Mouse (Mus musculus) liver, postnatal 0 days (tissue): ENCODE results near the gene 1190007I07Rik.

Source experiments
- CTCF ChIP-seq: sonication (generic); IDR thresholded peaks from 2 replicates; pipeline ENCODE4 v1.5.1; 2016; ENCODE audit warnings: antibody characterized with exemption, low read depth
- EP300 ChIP-seq: IDR thresholded peaks from 2 replicates; pipeline ENCODE4 v1.6.1; 2016; ENCODE audit warnings: antibody characterized with exemption, low read depth, mild to moderate bottlenecking

DNA sequence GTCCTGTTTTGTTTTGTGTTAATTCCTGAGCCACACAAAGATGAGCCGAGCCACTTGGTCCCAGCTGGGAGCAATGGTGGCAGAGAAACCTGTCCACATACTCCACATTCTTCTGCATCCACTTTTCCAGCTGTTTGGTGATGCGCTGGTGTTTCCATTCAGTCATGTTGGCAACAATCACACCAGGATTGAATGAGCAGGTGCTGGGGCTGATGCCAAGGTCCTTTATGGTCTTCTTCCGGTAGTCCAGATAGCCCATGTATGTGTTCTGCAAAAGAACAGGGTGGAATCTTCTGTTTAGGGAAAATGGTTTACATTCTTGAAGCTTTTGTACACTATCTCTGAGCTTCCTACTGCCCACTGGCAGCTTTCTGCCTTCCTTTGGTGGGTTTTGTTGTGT, 31.6 kb upstream of the 1190007I07Rik start:
- no peak for TF ChIP-seq CTCF
- TF ChIP-seq EP300: no peak
